In genomic region chr2:18690055-18690691, GRCm38 (mm10) we compare ENCODE assay signal across 8 mouse cellular contexts. TPM values are rescaled to one million over a fixed set of nuclear protein-coding genes. Genes with fewer than 3 reads are reported as not detected.
A peak's percentile ranks its signal among the peaks of the same experiment; 100 is the strongest.
DNase-seq lines count a peak whose midpoint lies in the region; ATAC-seq and TF ChIP-seq lines count a peak whose summit lies in the region.

No protein-coding gene starts in this region.

- ATAC-seq in embryonic facial prominence, embryonic 11.5 days (replicated peaks; ENCODE audit: insufficient number of reproducible peaks, low FRiP score, low TSS enrichment, low read depth) = peak; percentile 58
- ATAC-seq in midbrain, postnatal 0 days (ENCODE audit: low FRiP score) = peak; percentile 76

- in situ Hi-C loops in ES-E14 (cut with MboI; ENCODE audit: low sequenced_read_pairs in 2 of 2, unreplicated experiment in 2 of 2) = loop anchor here in 1 of 2 experiments (5.0 to 10.0 kb wide), 3 partner anchors 83 to 755 kb away; partner anchors contain the start of gene Ptf1a

- H3K9me3 ChIP-seq in ES-E14 (ENCODE audit: control insufficient read depth, insufficient read depth, low read depth, low read length) = no peaks in the 10 kb centered on the region
- H3K9me3 ChIP-seq in embryonic facial prominence, embryonic 11.5 days (replicated peaks; ENCODE audit: control insufficient read depth, low read length) = no peaks in the 10 kb centered on the region
- H3K9me3 ChIP-seq in hindbrain, embryonic 10.5 days = 0 out of 2 replicates have a peak, but pooled peaks cover 3% of the 10 kb centered on the region
- no peaks in the 10 kb centered on the region for H3K9me3 ChIP-seq in limb, embryonic 10.5 days (replicated peaks)
- no peaks in the 10 kb centered on the region for H3K9me3 ChIP-seq in midbrain, postnatal 0 days (ENCODE audit: low read length)

- H3K4me1 ChIP-seq in kidney, adult 2 months (ENCODE audit: control insufficient read depth, insufficient read depth, low read length) = no peaks in the 10 kb centered on the region; the same call in 1 of the 2 replicates
- H3K4me1 ChIP-seq in ES-E14 (ENCODE audit: control insufficient read depth in 2 of 2, insufficient read depth in 2 of 2, low read length in 2 of 2, poor library complexity in 1 of 2) = no peaks in the 10 kb centered on the region
- peaks cover 2% of the 10 kb centered on the region; the same call in 1 of the 2 replicates for H3K4me1 ChIP-seq in embryonic facial prominence, embryonic 11.5 days (ENCODE audit: control insufficient read depth, insufficient read depth, low read length)
- peaks cover 36% of the 10 kb centered on the region for H3K4me1 ChIP-seq in hindbrain, embryonic 10.5 days (replicated peaks)
- peaks cover 29% of the 10 kb centered on the region for H3K4me1 ChIP-seq in limb, embryonic 10.5 days
- peaks cover 10% of the 10 kb centered on the region; the same call in 1 of the 2 replicates for H3K4me1 ChIP-seq in midbrain, postnatal 0 days (ENCODE audit: insufficient read depth, low read length)

- H3K4me2 ChIP-seq in embryonic facial prominence, embryonic 11.5 days (ENCODE audit: low read depth, low read length) = peak overlapping the region; percentile 50
- peak overlapping the region; percentile 49 for H3K4me2 ChIP-seq in midbrain, postnatal 0 days (ENCODE audit: low read depth, low read length, poor library complexity, severe bottlenecking)

- no peak for TF ChIP-seq CTCF in kidney, adult 2 months (conservative IDR thresholded peaks at IDR 0.05; ENCODE audit: insufficient read depth, insufficient read length, low read depth, low read length)
- TF ChIP-seq CTCF in midbrain, postnatal 0 days (IDR thresholded peaks at IDR 0.05) = no peak

- no peak for DNase-seq in kidney, adult 2 months
- no peak for DNase-seq in kidney, adult 18-20 months
- no peak for DNase-seq in ES-E14 (ENCODE audit: low read depth, low spot score)
- no peak for DNase-seq in embryonic facial prominence, embryonic 11.5 days (ENCODE audit: low spot score)
- DNase-seq in hindbrain, embryonic 10.5 days (ENCODE audit: low spot score) = peak; percentile 80
- DNase-seq in limb, embryonic 10.5 days (ENCODE audit: low spot score) = peak; percentile 75
- peak; percentile 60 for DNase-seq in midbrain, postnatal 0 days (ENCODE audit: low spot score)
- DNase-seq in thymus, postnatal 36 days = peak; percentile 43 to 59

- no peaks in the 10 kb centered on the region for H3K36me3 ChIP-seq in kidney, adult 2 months (ENCODE audit: control insufficient read depth, insufficient read depth, low read length)
- H3K36me3 ChIP-seq in ES-E14 (ENCODE audit: control insufficient read depth, insufficient read depth, low read length, poor library complexity, severe bottlenecking) = no peaks in the 10 kb centered on the region
- no peaks in the 10 kb centered on the region for H3K36me3 ChIP-seq in embryonic facial prominence, embryonic 11.5 days (replicated peaks; ENCODE audit: control insufficient read depth, insufficient read depth, low read depth, low read length)
- no peaks in the 10 kb centered on the region for H3K36me3 ChIP-seq in hindbrain, embryonic 10.5 days
- H3K36me3 ChIP-seq in limb, embryonic 10.5 days = no peaks in the 10 kb centered on the region
- H3K36me3 ChIP-seq in midbrain, postnatal 0 days (ENCODE audit: insufficient read depth, low read length) = no peaks in the 10 kb centered on the region

- H3K27me3 ChIP-seq in kidney, adult 2 months (replicated peaks; ENCODE audit: control insufficient read depth, insufficient read depth, low read length) = peaks cover 29% of the 10 kb centered on the region
- peaks cover 42% of the 10 kb centered on the region for H3K27me3 ChIP-seq in embryonic facial prominence, embryonic 11.5 days (ENCODE audit: control insufficient read depth, insufficient read depth, low read length)
- H3K27me3 ChIP-seq in hindbrain, embryonic 10.5 days (ENCODE audit: insufficient read depth, poor library complexity, severe bottlenecking) = peaks cover 92% of the 10 kb centered on the region
- peaks cover 93% of the 10 kb centered on the region for H3K27me3 ChIP-seq in limb, embryonic 10.5 days (ENCODE audit: low read depth, poor library complexity, severe bottlenecking)
- peaks cover 59% of the 10 kb centered on the region for H3K27me3 ChIP-seq in midbrain, postnatal 0 days (ENCODE audit: insufficient read depth, low read length)

- H3K4me3 ChIP-seq in kidney, adult 2 months (ENCODE audit: insufficient read depth, low read depth, low read length) = peak overlapping the region; percentile 49
- peak overlapping the region; percentile 28 to 40; a peak in 3 of 4 replicates for H3K4me3 ChIP-seq in ES-E14 (ENCODE audit: insufficient read depth in 1 of 2, low read depth in 1 of 2, low read length in 2 of 2, poor library complexity in 1 of 2, severe bottlenecking in 1 of 2)
- peak overlapping the region; percentile 28 for H3K4me3 ChIP-seq in embryonic facial prominence, embryonic 11.5 days (ENCODE audit: low read depth, low read length)
- peak overlapping the region; percentile 59 for H3K4me3 ChIP-seq in hindbrain, embryonic 10.5 days
- H3K4me3 ChIP-seq in limb, embryonic 10.5 days = peak overlapping the region; percentile 59
- peak overlapping the region; percentile 35 for H3K4me3 ChIP-seq in midbrain, postnatal 0 days (ENCODE audit: low read depth, low read length)

- H3K9ac ChIP-seq in ES-E14 (ENCODE audit: insufficient read depth, low read depth, low read length, poor library complexity, severe bottlenecking) = no peak overlapping the region
- peak overlapping the region; percentile 5 for H3K9ac ChIP-seq in embryonic facial prominence, embryonic 11.5 days (replicated peaks; ENCODE audit: low read length)
- peak overlapping the region; percentile 25; the same call in 1 of the 2 replicates for H3K9ac ChIP-seq in midbrain, postnatal 0 days (replicated peaks; ENCODE audit: low read length, poor library complexity, severe bottlenecking)

- no peak for TF ChIP-seq POLR2A in kidney, adult 2 months (IDR thresholded peaks at IDR 0.05; ENCODE audit: low read depth, low read length)

- 2% methylated on average over 58 of the region's 58 CpGs for WGBS in kidney, adult 2 months
- under 1% methylated on average over 54 of the region's 58 CpGs for WGBS in embryonic facial prominence, embryonic 11.5 days
- WGBS in hindbrain, embryonic 10.5 days = under 1% methylated on average over 58 of the region's 58 CpGs
- WGBS in limb, embryonic 10.5 days = under 1% methylated on average over 58 of the region's 58 CpGs
- WGBS in midbrain, postnatal 0 days = 3% methylated on average over 55 of the region's 58 CpGs

- no peak overlapping the region for H3K27ac ChIP-seq in kidney, adult 2 months (ENCODE audit: insufficient read depth, low read depth, low read length)
- H3K27ac ChIP-seq in ES-E14 (ENCODE audit: insufficient read depth, low read depth, low read length, poor library complexity, severe bottlenecking) = no peak overlapping the region
- H3K27ac ChIP-seq in embryonic facial prominence, embryonic 11.5 days (replicated peaks; ENCODE audit: low read depth, low read length) = no peak overlapping the region
- peak overlapping the region; percentile 89 for H3K27ac ChIP-seq in hindbrain, embryonic 10.5 days
- peak overlapping the region; percentile 84 for H3K27ac ChIP-seq in limb, embryonic 10.5 days
- no peak overlapping the region for H3K27ac ChIP-seq in midbrain, postnatal 0 days (ENCODE audit: low read depth, low read length)

TF ChIP-seq in ES-E14, 5 proteins besides CTCF, POLR2A, EP300 and RAD21:
- TF ChIP-seq MAFK (IDR thresholded peaks at IDR 0.05; ENCODE audit: insufficient read depth, low read depth, low read length) (no peak), ZC3H11A (IDR thresholded peaks at IDR 0.05; ENCODE audit: borderline replicate concordance, low read depth, low read length) (no peak), CHD2 (IDR thresholded peaks at IDR 0.05; ENCODE audit: low read depth, low read length) (no peak), ZNF384 (IDR thresholded peaks at IDR 0.05; ENCODE audit: low read depth, low read length) (no peak), HCFC1 (IDR thresholded peaks at IDR 0.05; ENCODE audit: borderline replicate concordance, insufficient read depth, low read length) (no peak)
TF ChIP-seq in ES-E14: peak in this region for 0.

RNA-seq across cellular contexts. Expression of gene Spag6, which starts 3.7 kb away (rescaled TPM):
- 0.14 and 0.27 TPM in 2 replicates for polyA plus RNA-seq in kidney, adult 2 months (2012; rRNA removed)
- total RNA-seq in ES-E14 (2012; rRNA removed) = not detected in 2 replicates
- 0.11 and 0.38 TPM in 2 replicates for polyA plus RNA-seq in embryonic facial prominence, embryonic 11.5 days (2014; fragmentation: Nextera tagmentation; extraction: Ambion mirVana)
- 0.46 and 0.59 TPM in 2 replicates for polyA plus RNA-seq in hindbrain, embryonic 10.5 days (2016; fragmentation: Nextera tagmentation; extraction: Ambion mirVana)
- not detected in 2 replicates for polyA plus RNA-seq in limb, embryonic 10.5 days (2016; fragmentation: Nextera tagmentation; extraction: Ambion mirVana)
- not detected in 2 replicates for total RNA-seq in midbrain, postnatal 0 days (2014; rRNA removed)
- not detected in 2 replicates for polyA plus RNA-seq in midbrain, postnatal 0 days (2015; fragmentation: Nextera tagmentation; extraction: Ambion mirVana)

RNA-seq across cellular contexts. Expression of gene Bmi1, which starts 13.4 kb away (rescaled TPM):
- 16.1 and 17.4 TPM in 2 replicates for polyA plus RNA-seq in kidney, adult 2 months (2012; rRNA removed)
- total RNA-seq in ES-E14 (2012; rRNA removed) = 9.8 and 13.6 TPM in 2 replicates
- polyA plus RNA-seq in embryonic facial prominence, embryonic 11.5 days (2014; fragmentation: Nextera tagmentation; extraction: Ambion mirVana) = 43.8 and 49.9 TPM in 2 replicates
- 25.1 and 26.8 TPM in 2 replicates for polyA plus RNA-seq in hindbrain, embryonic 10.5 days (2016; fragmentation: Nextera tagmentation; extraction: Ambion mirVana)
- polyA plus RNA-seq in limb, embryonic 10.5 days (2016; fragmentation: Nextera tagmentation; extraction: Ambion mirVana) = 16.9 and 22.3 TPM in 2 replicates
- total RNA-seq in midbrain, postnatal 0 days (2014; rRNA removed) = 49.1 and 64.4 TPM in 2 replicates
- 11.5 and 13.1 TPM in 2 replicates for polyA plus RNA-seq in midbrain, postnatal 0 days (2015; fragmentation: Nextera tagmentation; extraction: Ambion mirVana)

RNA-seq across cellular contexts. Expression of gene Commd3, which starts 18.0 kb away (rescaled TPM):
- polyA plus RNA-seq in kidney, adult 2 months (2012; rRNA removed) = 68.1 and 83.2 TPM in 2 replicates
- total RNA-seq in ES-E14 (2012; rRNA removed) = 22.4 and 35.9 TPM in 2 replicates
- 182 and 184 TPM in 2 replicates for polyA plus RNA-seq in embryonic facial prominence, embryonic 11.5 days (2014; fragmentation: Nextera tagmentation; extraction: Ambion mirVana)
- 86.0 and 122 TPM in 2 replicates for polyA plus RNA-seq in hindbrain, embryonic 10.5 days (2016; fragmentation: Nextera tagmentation; extraction: Ambion mirVana)
- polyA plus RNA-seq in limb, embryonic 10.5 days (2016; fragmentation: Nextera tagmentation; extraction: Ambion mirVana) = 96.0 and 135 TPM in 2 replicates
- 128 and 139 TPM in 2 replicates for total RNA-seq in midbrain, postnatal 0 days (2014; rRNA removed)
- polyA plus RNA-seq in midbrain, postnatal 0 days (2015; fragmentation: Nextera tagmentation; extraction: Ambion mirVana) = 187 and 193 TPM in 2 replicates

Comparison
In these comparisons a context has a peak if more than half of its experiments do, and no peak if none do; other contexts are left out.
1. DNase-seq: peak in hindbrain, embryonic 10.5 days (single experiment), limb, embryonic 10.5 days (single experiment), midbrain, postnatal 0 days (single experiment) and thymus, postnatal 36 days (2 of 2); none in kidney, adult 2 months (single experiment), kidney, adult 18-20 months (single experiment), ES-E14 (single experiment) and embryonic facial prominence, embryonic 11.5 days (single experiment).
2. H3K27ac ChIP-seq: peak in hindbrain, embryonic 10.5 days (single experiment) and limb, embryonic 10.5 days (single experiment); none in kidney, adult 2 months (single experiment), ES-E14 (single experiment), embryonic facial prominence, embryonic 11.5 days (single experiment) and midbrain, postnatal 0 days (single experiment).
3. Peak in every context shown above with its lines, with median percentiles within 50 percentile points of each other: H3K4me3 ChIP-seq.